Mouse (Mus musculus) gastrocnemius, postnatal 36 days (tissue): ENCODE results near the gene Gimap7. TPM values are rescaled to one million over a fixed set of nuclear protein-coding genes. Genes with fewer than 3 reads are reported as not detected.

Experiments
- total RNA-seq, 2 experiments: library from RNA; stranded (reverse); gene quantifications; 2 replicates each; pipeline ENCODE4 v1.2.3; 2021

Gene Gimap7
- total RNA-seq, 2 experiments from 2014 or later: not detected

Other genes starting within 250 kb of the Gimap7 start
- 10 to 100 TPM; 39.4 to 51.3 TPM for gene Atp6v0e2, start 181.0 kb upstream of the Gimap7 start, total RNA-seq
- 10 to 100 TPM; 13.9 to 17.1 TPM for gene Lrrc61, start 163.8 kb upstream of the Gimap7 start, total RNA-seq
- 10 to 100 TPM; 15.5 to 19.0 TPM for gene Rarres2, start 145.8 kb upstream of the Gimap7 start, total RNA-seq
- not detected for gene Gm45021, start 129.0 kb upstream of the Gimap7 start, total RNA-seq
- 10 to 100 TPM; 19.4 to 29.3 TPM for gene Repin1, start 124.7 kb upstream of the Gimap7 start, total RNA-seq
- gene Gm44965, start 124.7 kb upstream of the Gimap7 start, total RNA-seq: 1 to 10 TPM in 1 of 2 experiments, not detected in 1; 2.1 TPM
- 1 to 10 TPM; 5.9 to 6.4 TPM for gene Zfp775, start 116.6 kb upstream of the Gimap7 start, total RNA-seq
- under 1 TPM; 0.25 to 0.48 TPM for gene AI854703, start 91.9 kb upstream of the Gimap7 start, total RNA-seq
- 1 to 10 TPM; 1.9 to 2.8 TPM for gene Gimap8, start 71.4 kb upstream of the Gimap7 start, total RNA-seq
- gene Gimap9, start 42.5 kb upstream of the Gimap7 start, total RNA-seq: 1 to 10 TPM in 1 of 2 experiments, under 1 TPM in 1; 0.94 to 2.1 TPM
- gene Gimap4, start 34.1 kb upstream of the Gimap7 start, total RNA-seq: 1 to 10 TPM; 4.1 to 6.5 TPM
- 10 to 100 TPM in 1 of 2 experiments, 1 to 10 TPM in 1; 9.0 to 13.0 TPM for gene Gimap6, start 10.4 kb upstream of the Gimap7 start, total RNA-seq
- not detected for gene Gm28053, start within 50 bp of the Gimap7 start, total RNA-seq
- 1 to 10 TPM; 3.0 to 3.4 TPM for gene Gimap1, start 20.4 kb downstream of the Gimap7 start, total RNA-seq
- 1 to 10 TPM; 1.7 to 2.1 TPM for gene Gimap5, start 27.6 kb downstream of the Gimap7 start, total RNA-seq
- gene Gimap3, start 52.2 kb downstream of the Gimap7 start, total RNA-seq: not detected
- 1 to 10 TPM; 4.2 to 4.6 TPM for gene Tmem176a, start 122.3 kb downstream of the Gimap7 start, total RNA-seq
- gene Tmem176b, start 122.9 kb downstream of the Gimap7 start, total RNA-seq: 10 to 100 TPM in 1 of 2 experiments, 1 to 10 TPM in 1; 8.2 to 12.9 TPM
- not detected for gene Aoc1, start 154.3 kb downstream of the Gimap7 start, total RNA-seq
- not detected for gene 1600015I10Rik, start 211.3 kb downstream of the Gimap7 start, total RNA-seq